Mouse (Mus musculus) MEL (cell line): ENCODE measurements around the gene Enc1. TPM values are rescaled to one million over a fixed set of nuclear protein-coding genes. Genes with fewer than 3 reads are reported as not detected.

Experiments
- DNase-seq: peaks from one replicate; pipeline ENCODE4 v3.0.0; 2011; ENCODE audit warnings: low read depth, low spot score
- H3K27ac ChIP-seq: 2 replicates; pipeline ENCODE4 v1.5.1; 2012; ENCODE audit warnings: low read depth, mild to moderate bottlenecking, control low read depth, low read length, moderate library complexity; ENCODE audit not compliant: control insufficient read depth
- H3K27me3 ChIP-seq, 2 experiments: fragments of 150-350 bp in 1 of 2; sonication (generic) in 1 of 2; 2 replicates each; pipeline ENCODE4 v1.6.1; 2012; ENCODE audit warnings: low read length in 2 of 2, mild to moderate bottlenecking in 2 of 2, improper control_type of control experiment in 1 of 2, moderate library complexity in 1 of 2; ENCODE audit not compliant: insufficient read depth in 2 of 2, control insufficient read depth in 1 of 2
- H3K36me3 ChIP-seq, 2 experiments: 2 replicates each; pipeline ENCODE4 v1.6.1; 2012 to 2014; ENCODE audit warnings: low read length in 2 of 2, improper control_type of control experiment in 1 of 2, inconsistent platforms in 1 of 2, mild to moderate bottlenecking in 1 of 2; ENCODE audit not compliant: insufficient read depth in 2 of 2, control insufficient read depth in 1 of 2
- H3K4me1 ChIP-seq, 2 experiments: fragments of 150-350 bp in 1 of 2; sonication (generic) in 1 of 2; 2 replicates each; pipeline ENCODE4 v1.6.1; 2012; ENCODE audit warnings: low read length in 2 of 2, improper control_type of control experiment in 1 of 2, mild to moderate bottlenecking in 1 of 2; ENCODE audit not compliant: insufficient read depth in 2 of 2, control insufficient read depth in 1 of 2
- H3K4me3 ChIP-seq, 2 experiments: fragments of 150-350 bp in 1 of 2; sonication (generic) in 1 of 2; 2 replicates each; pipeline ENCODE4 v1.5.1; 2012; ENCODE audit warnings: low read depth in 2 of 2, low read length in 2 of 2, mild to moderate bottlenecking in 2 of 2, moderate library complexity in 2 of 2, control low read depth in 1 of 2, improper control_type of control experiment in 1 of 2; ENCODE audit not compliant: control insufficient read depth in 1 of 2, insufficient read depth in 1 of 2
- H3K79me2 ChIP-seq: 2 replicates; pipeline ENCODE4 v1.6.1; 2012; ENCODE audit warnings: mild to moderate bottlenecking, low read length, moderate library complexity; ENCODE audit not compliant: control insufficient read depth, poor library complexity, insufficient read depth
- H3K9ac ChIP-seq: 2 replicates; pipeline ENCODE4 v1.6.1; 2012; ENCODE audit warnings: low read depth, mild to moderate bottlenecking, control low read depth, low read length, moderate library complexity; ENCODE audit not compliant: control insufficient read depth, poor library complexity, severe bottlenecking
- H3K9me3 ChIP-seq: fragments of 150-350 bp; sonication (generic); replicated peaks from 2 replicates; pipeline ENCODE4 v1.6.1; 2012; ENCODE audit warnings: mild to moderate bottlenecking, low read length, improper control_type of control experiment, moderate library complexity; ENCODE audit not compliant: insufficient read depth
- BHLHE40 ChIP-seq: IDR thresholded peaks from 2 replicates; pipeline ENCODE4 v1.6.1; 2012; ENCODE audit warnings: low read depth, mild to moderate bottlenecking, inconsistent platforms, low read length, improper control_type of control experiment, borderline replicate concordance
- E2F4 ChIP-seq: IDR thresholded peaks from 2 replicates; pipeline ENCODE4 v1.6.1; 2011; ENCODE audit warnings: low read depth, low read length, improper control_type of control experiment, borderline replicate concordance
- ELF1 ChIP-seq: IDR thresholded peaks from 2 replicates; pipeline ENCODE4 v1.6.1; 2014; ENCODE audit warnings: low read depth, mild to moderate bottlenecking, inconsistent platforms, low read length, improper control_type of control experiment, moderate library complexity
- GABPA ChIP-seq: IDR thresholded peaks from 2 replicates; pipeline ENCODE4 v1.6.1; 2012; ENCODE audit warnings: low read depth, mild to moderate bottlenecking, inconsistent platforms, low read length, improper control_type of control experiment, moderate library complexity
- GATA1 ChIP-seq: IDR thresholded peaks from 2 replicates; pipeline ENCODE4 v1.6.1; 2011; ENCODE audit warnings: low read depth, low read length, improper control_type of control experiment
- HCFC1 ChIP-seq: IDR thresholded peaks from 2 replicates; pipeline ENCODE4 v1.6.1; 2012; ENCODE audit warnings: low read depth, mild to moderate bottlenecking, inconsistent platforms, low read length, improper control_type of control experiment, moderate library complexity
- MAX ChIP-seq: IDR thresholded peaks from 2 replicates; pipeline ENCODE4 v1.6.1; 2011; ENCODE audit warnings: low read length, improper control_type of control experiment
- MEF2A ChIP-seq: IDR thresholded peaks from 2 replicates; pipeline ENCODE4 v1.6.1; 2014; ENCODE audit warnings: low read depth, mild to moderate bottlenecking, inconsistent platforms, low read length, improper control_type of control experiment; ENCODE audit not compliant: poor library complexity, insufficient replicate concordance, severe bottlenecking; ENCODE audit errors: extremely low read depth
- MYB ChIP-seq: IDR thresholded peaks from 2 replicates; pipeline ENCODE4 v1.6.1; 2011; ENCODE audit warnings: mild to moderate bottlenecking, low read depth, low read length, improper control_type of control experiment
- MYC ChIP-seq: IDR thresholded peaks from 2 replicates; pipeline ENCODE4 v1.6.1; 2011; ENCODE audit warnings: low read depth, mild to moderate bottlenecking, low read length, improper control_type of control experiment, moderate library complexity
- NELFE ChIP-seq: IDR thresholded peaks from 2 replicates; pipeline ENCODE4 v1.6.1; 2011; ENCODE audit warnings: low read depth, low read length, improper control_type of control experiment
- POLR2A ChIP-seq, 2 experiments: IDR thresholded peaks; 2 replicates each; pipeline ENCODE4 v1.6.1; 2011 to 2012; ENCODE audit warnings: low read length in 2 of 2, mild to moderate bottlenecking in 2 of 2, control low read depth in 1 of 2, improper control_type of control experiment in 1 of 2, low read depth in 1 of 2, moderate library complexity in 1 of 2; ENCODE audit not compliant: control insufficient read depth in 1 of 2, insufficient read depth in 1 of 2, poor library complexity in 1 of 2
- POLR2AphosphoS2 ChIP-seq: IDR thresholded peaks from 2 replicates; pipeline ENCODE4 v1.6.1; 2011; ENCODE audit warnings: low read length, improper control_type of control experiment
- RAD21 ChIP-seq: IDR thresholded peaks from 2 replicates; pipeline ENCODE4 v1.6.1; 2011; ENCODE audit warnings: mild to moderate bottlenecking, low read depth, low read length, improper control_type of control experiment
- RCOR1 ChIP-seq: IDR thresholded peaks from 2 replicates; pipeline ENCODE4 v1.6.1; 2012; ENCODE audit warnings: low read depth, mild to moderate bottlenecking, inconsistent platforms, low read length, improper control_type of control experiment
- SMC3 ChIP-seq: IDR thresholded peaks from 2 replicates; pipeline ENCODE4 v1.6.1; 2011; ENCODE audit warnings: low read depth, low read length, improper control_type of control experiment
- TBP ChIP-seq: IDR thresholded peaks from 2 replicates; pipeline ENCODE4 v1.8.0; 2011; ENCODE audit warnings: low read depth, low read length, improper control_type of control experiment
- UBTF ChIP-seq: IDR thresholded peaks from 2 replicates; pipeline ENCODE4 v1.6.1; 2012; ENCODE audit warnings: low read depth, mild to moderate bottlenecking, inconsistent platforms, low read length, improper control_type of control experiment, moderate library complexity, borderline replicate concordance; ENCODE audit not compliant: insufficient read depth
- USF2 ChIP-seq, 2 experiments: IDR thresholded peaks; 2 replicates each; pipeline ENCODE4 v1.6.1; 2011 to 2012; ENCODE audit warnings: improper control_type of control experiment in 2 of 2, low read length in 2 of 2, borderline replicate concordance in 1 of 2, inconsistent platforms in 1 of 2, low read depth in 1 of 2, mild to moderate bottlenecking in 1 of 2; ENCODE audit not compliant: insufficient read depth in 1 of 2
- ZC3H11A ChIP-seq: IDR thresholded peaks from 2 replicates; pipeline ENCODE4 v1.6.1; 2012; ENCODE audit warnings: low read depth, mild to moderate bottlenecking, inconsistent platforms, low read length, improper control_type of control experiment
- ZKSCAN1 ChIP-seq: IDR thresholded peaks from 2 replicates; pipeline ENCODE4 v1.6.1; 2012; ENCODE audit warnings: low read depth, mild to moderate bottlenecking, inconsistent platforms, low read length, improper control_type of control experiment, moderate library complexity
- ZNF384 ChIP-seq: IDR thresholded peaks from 2 replicates; pipeline ENCODE4 v1.6.1; 2012; ENCODE audit warnings: low read depth, mild to moderate bottlenecking, inconsistent platforms, low read length, improper control_type of control experiment
- polyA plus RNA-seq, 2 experiments: library from polyadenylated mRNA; stranded (reverse) in 1 of 2; unstranded in 1 of 2; fragments of >175 nt in 1 of 2; fragments of >200 nt in 1 of 2; gene quantifications; 2 replicates each; pipeline versions ENCODE4 v1.2.1 to v1.2.4; 2012; ENCODE audit warnings: low replicate concordance in 2 of 2, low read depth in 1 of 2; ENCODE audit not compliant: insufficient read length in 2 of 2, insufficient read depth in 1 of 2, missing spikeins in 1 of 2
- total RNA-seq: library from RNA; depleted of rRNA; stranded (reverse); fragments of 300-350 nt; gene quantifications from 2 replicates; pipeline ENCODE4 v1.2.3, GENCODE M21; 2012

The Enc1 gene
- total and polyA plus RNA-seq, 3 experiments = not detected

DNA sequence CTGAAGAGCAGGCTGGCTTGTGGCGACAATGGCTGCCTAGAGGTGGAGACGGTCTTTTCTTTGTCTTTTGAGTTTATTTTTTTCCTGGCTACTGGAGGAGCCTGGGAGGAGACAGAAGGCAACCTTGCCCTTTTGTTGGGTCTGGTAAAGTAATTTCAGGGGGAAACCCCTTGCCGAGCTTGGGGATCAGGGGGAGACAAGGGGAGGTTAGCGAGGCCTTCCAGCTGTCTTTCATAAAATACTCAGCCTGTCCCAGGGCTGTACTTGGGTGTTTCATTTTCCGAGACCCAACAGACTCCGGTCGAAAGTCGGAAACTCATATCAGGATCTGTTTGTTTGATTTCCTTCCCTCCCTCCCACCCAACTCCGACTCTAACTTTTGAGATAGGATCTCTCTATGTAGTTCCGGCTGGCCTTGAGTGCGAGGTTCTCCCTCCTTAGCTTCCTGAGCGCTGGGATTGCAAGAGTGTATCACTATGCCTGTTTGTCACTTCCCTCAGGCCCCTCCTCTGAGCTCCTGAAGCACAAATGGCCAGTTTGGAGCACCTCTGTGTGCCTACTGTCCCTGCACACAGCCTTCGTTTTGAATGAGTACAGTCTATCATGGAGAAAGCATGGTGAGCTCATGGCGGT is 56.6 kb downstream of the Enc1 start:
- Histone ChIP-seq H3K9ac (no peak overlapping the region), H3K4me3 (no peak overlapping the region), H3K9me3 (no peaks in the 10 kb centered on the region), H3K36me3 (no peaks in the 10 kb centered on the region), H3K79me2 (no peaks in the 10 kb centered on the region), H3K4me1 (no peaks in the 10 kb centered on the region), H3K27ac (no peak overlapping the region), H3K27me3 (no peaks in the 10 kb centered on the region)
- DNase-seq = no peak
- TF ChIP-seq UBTF = no peak
- no peak for TF ChIP-seq GATA1
- TF ChIP-seq POLR2A (IDR thresholded peaks at IDR 0.05; ENCODE audit: control insufficient read depth in 1 of 2, insufficient read depth in 1 of 2, low read depth in 1 of 2, low read length in 2 of 2, poor library complexity in 1 of 2) = no peak
- TF ChIP-seq USF2 (IDR thresholded peaks at IDR 0.05; ENCODE audit: borderline replicate concordance in 1 of 2, insufficient read depth in 1 of 2, low read depth in 1 of 2, low read length in 2 of 2) = no peak
- no peak for TF ChIP-seq E2F4
- no peak for TF ChIP-seq MEF2A
- TF ChIP-seq HCFC1 = no peak
- TF ChIP-seq GABPA = no peak
- TF ChIP-seq ZNF384 = no peak
- TF ChIP-seq ZC3H11A = no peak
- TF ChIP-seq, all 39 proteins: peak for 0

DNA sequence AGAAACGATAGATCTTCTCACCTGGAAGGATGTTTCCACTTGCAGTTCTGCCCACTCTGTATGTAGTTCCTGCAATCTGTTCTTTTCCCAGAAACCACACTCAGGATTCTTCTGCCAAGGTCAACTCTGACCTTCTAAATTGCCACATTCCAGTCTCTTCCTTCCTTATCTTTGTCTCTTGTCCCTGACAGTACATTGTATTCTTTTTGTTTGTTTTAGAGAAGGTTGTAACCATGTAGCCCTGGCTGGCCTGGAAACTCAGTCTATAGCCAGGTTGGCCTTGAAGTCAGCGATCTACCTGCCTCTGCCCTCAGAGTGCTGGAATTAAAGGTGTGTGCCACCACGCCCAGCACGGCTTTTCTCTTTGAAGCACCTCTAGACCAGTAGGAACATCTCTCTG is 58.0 kb downstream of the Enc1 start:
- Histone ChIP-seq H3K79me2 (no peaks in the 10 kb centered on the region), H3K4me1 (no peaks in the 10 kb centered on the region), H3K4me3 (no peak overlapping the region), H3K9me3 (no peaks in the 10 kb centered on the region)
- TF ChIP-seq RCOR1 (no peak), BHLHE40 (no peak), NELFE (no peak), POLR2AphosphoS2 (no peak), GABPA (no peak), ZKSCAN1 (no peak), TBP (no peak), MAX (no peak), MYB (no peak), MYC (no peak), HCFC1 (no peak), GATA1 (no peak), POLR2A (IDR thresholded peaks at IDR 0.05; ENCODE audit: control insufficient read depth in 1 of 2, insufficient read depth in 1 of 2, low read depth in 1 of 2, low read length in 2 of 2, poor library complexity in 1 of 2) (no peak), E2F4 (no peak), SMC3 (no peak), ELF1 (no peak), RAD21 (no peak)
- TF ChIP-seq, all 39 proteins: peak for 0
- Histone ChIP-seq H3K9ac (no peak overlapping the region), H3K36me3 (no peaks in the 10 kb centered on the region), H3K27ac (no peak overlapping the region), H3K27me3 (no peaks in the 10 kb centered on the region)
- DNase-seq = no peak
